ENCODE assay signal across 13 mouse cellular contexts in genomic region chr17:84155516-84156226, GRCm38 (mm10). TPM values are rescaled to one million over a fixed set of nuclear protein-coding genes. Genes with fewer than 3 reads are reported as not detected.
DNase-seq lines count a peak whose midpoint lies in the region; ATAC-seq and TF ChIP-seq lines count a peak whose summit lies in the region.
"Had no signal": no experiment of that assay in that cellular context is flagged by ENCODE, and none has a peak within 500 bp of the region (broad histone marks: within the 10 kb centered on the region; RNA-seq: fewer than 3 reads in every experiment).

No protein-coding gene starts in this region.

- no peak for DNase-seq in liver, adult 2 months (ENCODE audit: extremely low read depth, low read depth, low spot score)
- no peak for DNase-seq in liver
- peak; percentile 26 for DNase-seq in thymus, postnatal 14 days
- DNase-seq in thymus, postnatal 10 days (ENCODE audit: low spot score in 2 of 2), result no peak
- no peak for DNase-seq in liver, embryonic 13.5 days
- no peak for DNase-seq in c-Kit-positive CD71-positive TER-119-positive erythroid progenitor cells, embryonic 14.5 days (ENCODE audit: low spot score)
- DNase-seq in layer of hippocampus, adult 2 months (ENCODE audit: low spot score in 2 of 2), result no peak
- DNase-seq: adrenal gland, adult 8-10 months; cerebellum, postnatal 14 days; heart, postnatal 4 days had no signal

- H3K79me2 ChIP-seq in liver, adult 2 months (ENCODE audit: control insufficient read depth, insufficient read depth, low read length), result no peaks in the 10 kb centered on the region

- H3K4me1 ChIP-seq in liver, adult 2 months (ENCODE audit: control insufficient read depth, insufficient read depth, low read length), result peaks cover 20% of the 10 kb centered on the region
- H3K4me1 ChIP-seq in liver, embryonic 13.5 days (replicated peaks), result peaks cover 96% of the 10 kb centered on the region

- no peaks in the 10 kb centered on the region for H3K9me3 ChIP-seq in liver, embryonic 13.5 days (replicated peaks)
- H3K9me3 ChIP-seq: embryonic facial prominence, embryonic 12.5 days; megakaryocyte, embryonic 14.5 days had no signal

- no peaks in the 10 kb centered on the region for H3K36me3 ChIP-seq in liver, adult 2 months (ENCODE audit: control insufficient read depth, insufficient read depth, low read length)
- H3K36me3 ChIP-seq in liver, embryonic 13.5 days, result no peaks in the 10 kb centered on the region
- H3K36me3 ChIP-seq: embryonic facial prominence, embryonic 12.5 days had no signal

- H3K27me3 ChIP-seq in liver, adult 2 months (ENCODE audit: control insufficient read depth, insufficient read depth, low read length), result no peaks in the 10 kb centered on the region
- no peaks in the 10 kb centered on the region for H3K27me3 ChIP-seq in liver, embryonic 13.5 days
- H3K27me3 ChIP-seq: megakaryocyte, embryonic 14.5 days had no signal

- 80% methylated on average over 8 of the region's 8 CpGs for WGBS in liver, adult 2 months
- WGBS in liver, embryonic 13.5 days (ENCODE audit: insufficient replicate concordance), result 69% methylated on average over 8 of the region's 8 CpGs

- no peak for ATAC-seq in liver, embryonic 13.5 days (ENCODE audit: low read depth)

- no peak overlapping the region for H3K4me3 ChIP-seq in liver, adult 2 months (ENCODE audit: insufficient read depth, low read depth, low read length)
- no peak overlapping the region for H3K4me3 ChIP-seq in liver, embryonic 13.5 days (replicated peaks)
- H3K4me3 ChIP-seq in layer of hippocampus, adult 2 months, result no peak overlapping the region
- H3K4me3 ChIP-seq: embryonic facial prominence, embryonic 12.5 days; megakaryocyte, embryonic 14.5 days; myocyte had no signal

- no peak overlapping the region for H3K4me2 ChIP-seq in liver, embryonic 13.5 days
- H3K4me2 ChIP-seq: embryonic facial prominence, embryonic 12.5 days had no signal

- TF ChIP-seq CTCF in liver, adult 2 months (IDR thresholded peaks at IDR 0.05; ENCODE audit: low read depth, low read length), result no peak
- TF ChIP-seq CTCF in layer of hippocampus, adult 2 months (conservative IDR thresholded peaks at IDR 0.05), result no peak

- no peak for TF ChIP-seq POLR2A in liver, adult 2 months (IDR thresholded peaks at IDR 0.05; ENCODE audit: extremely low read depth, insufficient read depth, low read length)

- H3K9ac ChIP-seq in liver, adult 2 months (ENCODE audit: low read depth, low read length), result peak overlapping the region; percentile 22
- peak overlapping the region; percentile 29; the same call in 1 of the 2 replicates for H3K9ac ChIP-seq in liver, embryonic 13.5 days
- H3K9ac ChIP-seq: embryonic facial prominence, embryonic 12.5 days had no signal

- peak overlapping the region; percentile 100 for H3K27ac ChIP-seq in liver, adult 2 months (replicated peaks; ENCODE audit: insufficient read depth, low read depth, low read length)
- peak overlapping the region; percentile 98 for H3K27ac ChIP-seq in liver, embryonic 13.5 days
- H3K27ac ChIP-seq in layer of hippocampus, adult 2 months, result no peak overlapping the region
- H3K27ac ChIP-seq: embryonic facial prominence, embryonic 12.5 days had no signal

RNA-seq across cellular contexts. Expression of gene Zfp36l2, which starts 32.1 kb away (rescaled TPM):
- 18.7 and 22.3 TPM in 2 replicates for total RNA-seq in liver, adult 2 months (2014; rRNA removed)
- polyA plus RNA-seq in liver, adult 2 months (2012; rRNA removed), result 17.3 and 26.5 TPM in 2 replicates
- polyA plus RNA-seq in liver, embryonic 13.5 days (2015; fragmentation: Nextera tagmentation; extraction: Ambion mirVana), result 8.9 and 10.0 TPM in 2 replicates
- total RNA-seq in layer of hippocampus, adult 2 months (2021), result 10 to 100 TPM; 24.7 to 26.1 TPM
